Mouse (Mus musculus) spleen, adult 18-20 months (tissue): ENCODE measurements at regions not wholly inside any gene's neighbourhood (a gene's known extent, or its start where the extent isn't known, plus 50 kb on each side); places are given as distances from the start of the nearest gene placed in this dataset.
"Not testable (repeated sequence)": the region's sequence is repeated elsewhere in the genome, so short reads cannot be mapped to it uniquely, and the experiment has no call there.

Experiments used
- DNase-seq, 2 experiments: peaks; one replicate each; pipeline ENCODE4 v3.0.0; 2022; ENCODE audit warnings: mixed read lengths in 2 of 2

DNA sequence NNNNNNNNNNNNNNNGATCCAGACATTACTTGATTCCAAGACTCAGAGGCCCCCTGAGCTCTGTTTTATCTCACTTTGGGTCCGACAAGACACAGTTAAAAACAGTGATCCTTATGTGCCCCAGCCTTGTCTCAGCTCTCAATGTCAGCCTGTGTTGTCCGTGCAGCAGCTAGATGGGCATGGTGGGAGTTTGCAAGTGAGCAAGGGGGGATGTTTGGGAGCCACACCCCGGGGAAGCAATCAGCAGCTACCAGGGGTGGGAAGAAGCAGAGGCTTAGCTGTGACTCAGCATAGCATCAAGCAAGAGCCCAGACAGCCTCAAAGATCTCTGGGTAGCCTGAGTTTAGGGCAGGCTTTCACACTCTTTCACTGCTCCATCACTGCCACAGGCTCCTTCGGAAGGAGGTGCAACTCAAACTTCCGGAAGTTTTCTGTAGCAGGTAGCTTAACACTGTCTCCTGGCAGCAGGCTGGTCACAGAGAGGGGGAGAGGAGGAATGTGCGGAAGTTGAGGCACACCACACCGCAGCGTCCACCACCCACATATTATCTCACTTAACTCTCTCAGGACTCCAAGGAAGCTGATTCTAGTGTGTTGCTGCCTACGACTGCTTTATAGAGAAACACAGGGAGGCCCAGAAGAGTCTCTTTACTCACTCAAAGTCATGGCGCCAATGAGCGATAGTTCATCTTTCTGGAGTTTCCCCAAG lies 80.2 kb upstream of the Defb33 start:
- peak in 1 of 2 experiments; percentile 7 for DNase-seq

DNA sequence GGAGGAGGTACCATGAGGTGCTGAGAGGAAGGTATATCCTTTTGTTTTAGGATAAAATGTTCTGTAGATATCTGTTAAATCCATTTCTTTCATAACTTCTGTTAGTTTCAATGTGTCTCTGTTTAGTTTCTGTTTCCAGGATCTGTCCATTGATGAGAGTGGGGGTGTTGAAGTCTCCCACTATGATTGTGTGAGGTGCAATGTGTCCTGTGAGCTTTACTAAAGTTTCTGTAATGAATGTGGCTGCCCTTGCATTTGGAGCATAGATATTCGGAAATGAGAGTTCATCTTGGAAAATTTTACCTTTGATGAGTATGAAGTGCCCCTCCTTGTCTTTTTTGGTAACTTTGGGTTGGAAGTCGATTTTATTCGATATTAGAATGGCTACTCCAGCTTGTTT lies 79.0 kb upstream of the Defb33 start:
- not testable (repeated sequence) for DNase-seq

GRCm38 (mm10) chr8:20822434-20822833 lies 70.0 kb upstream of the Defb33 start:
- DNase-seq = peak; percentile 14 to 32

DNA sequence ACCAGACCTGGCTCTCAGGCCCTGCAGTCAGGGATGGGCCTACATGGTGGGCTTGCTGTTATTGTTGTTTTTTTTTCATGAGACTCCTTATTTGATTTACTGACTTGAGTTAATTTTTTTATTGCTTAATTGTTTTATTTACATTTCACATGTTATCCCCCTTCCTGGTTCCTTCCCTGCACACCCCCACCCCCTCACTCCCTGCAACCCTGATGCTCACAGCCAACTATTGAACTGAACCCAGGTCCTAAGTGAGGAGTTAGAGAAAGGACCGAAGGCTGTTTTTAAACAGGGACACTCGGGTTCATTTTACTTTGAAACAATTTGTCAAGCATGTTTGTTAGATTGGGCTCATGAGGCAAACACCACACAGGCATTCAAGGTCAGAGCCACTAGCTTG lies 69.2 kb upstream of the Defb33 start:
- peak in 1 of 2 experiments; percentile 18 for DNase-seq

GRCm38 (mm10) chr8:20839481-20839880 lies 53.0 kb upstream of the Defb33 start:
- DNase-seq = not testable (repeated sequence)
